Mouse (Mus musculus) liver, embryonic 13.5 days (tissue): ENCODE results near the gene B230219D22Rik. TPM values are rescaled to one million over a fixed set of nuclear protein-coding genes. Genes with fewer than 3 reads are reported as not detected.

Experiments used
- ATAC-seq: fragments of 200-750 bp; cut with Nextera tagmentation; 2 replicates; pipeline ENCODE4 v1.8.0; 2017; ENCODE audit warnings: low read depth, mild to moderate bottlenecking, moderate number of reproducible peaks, moderate library complexity
- DNase-seq: peaks from one replicate; pipeline ENCODE4 v3.0.0; 2022
- H3K27ac ChIP-seq: fragments of 300-500 bp; sonication (generic); 2 replicates; pipeline ENCODE4 v1.5.1; 2015; ENCODE audit warnings: moderate library complexity, mild to moderate bottlenecking, inconsistent platforms
- H3K27me3 ChIP-seq: fragments of 300-500 bp; sonication (generic); 2 replicates; pipeline ENCODE4 v1.6.1; 2015; ENCODE audit warnings: mild to moderate bottlenecking, inconsistent platforms
- H3K36me3 ChIP-seq: fragments of 300-500 bp; sonication (generic); 2 replicates; pipeline ENCODE4 v1.6.1; 2015; ENCODE audit warnings: mild to moderate bottlenecking, inconsistent platforms
- H3K4me1 ChIP-seq: fragments of 300-500 bp; sonication (generic); replicated peaks from 2 replicates; pipeline ENCODE4 v1.6.1; 2015; ENCODE audit warnings: inconsistent platforms
- H3K4me2 ChIP-seq: fragments of 300-500 bp; sonication (generic); 2 replicates; pipeline ENCODE4 v1.6.1; 2015; ENCODE audit warnings: inconsistent platforms, mild to moderate bottlenecking, moderate library complexity
- H3K4me3 ChIP-seq: fragments of 300-500 bp; sonication (generic); replicated peaks from 2 replicates; pipeline ENCODE4 v1.5.1; 2015; ENCODE audit warnings: mild to moderate bottlenecking, inconsistent platforms
- H3K9ac ChIP-seq: fragments of 300-500 bp; sonication (generic); 2 replicates; pipeline ENCODE4 v1.6.1; 2015; ENCODE audit warnings: mild to moderate bottlenecking, inconsistent platforms
- H3K9me3 ChIP-seq: fragments of 300-500 bp; sonication (generic); replicated peaks from 2 replicates; pipeline ENCODE4 v1.6.1; 2016; ENCODE audit warnings: inconsistent platforms
- WGBS: fragments of 180-500 bp; shearing (Covaris S2); methylation state at CpG from one replicate; pipeline ENCODE4 v1.1.7; 2015; ENCODE audit not compliant: insufficient replicate concordance; 5-methylcytosine and 5-hydroxymethylcytosine counted together
- polyA plus RNA-seq: library from polyadenylated mRNA; unstranded; fragments of >200 nt; fragmentation: Nextera tagmentation; extraction: Ambion mirVana; gene quantifications from 2 replicates; pipeline ENCODE4 v1.2.1, GENCODE M21; 2015

B230219D22Rik gene
- polyA plus RNA-seq = 12.4 and 14.1 TPM in 2 replicates

- Histone ChIP-seq H3K9me3 (no peaks in the 10 kb centered on the region), H3K4me3 (peak within 1 kb of the TSS; percentile 98)
- 2% methylated on average over 51 of the region's 51 CpGs for WGBS
Measured at GRCm38 (mm10) chr13:55692535-55693242, at the start of gene B230219D22Rik. B230219D22Rik (plus strand) TSS chr13:55693124.

GRCm38 (mm10) chr13:55644525-55644924, 48.4 kb upstream of the B230219D22Rik start:
- 87% methylated on average over 2 of the region's 2 CpGs for WGBS
- Histone ChIP-seq H3K9me3 (no peaks in the 10 kb centered on the region), H3K27ac (no peak overlapping the region), H3K4me1 (no peaks in the 10 kb centered on the region), H3K9ac (no peak overlapping the region), H3K4me2 (no peak overlapping the region), H3K27me3 (no peaks in the 10 kb centered on the region), H3K4me3 (no peak overlapping the region), H3K36me3 (peaks cover 85% of the 10 kb centered on the region)
- no peak for DNase-seq
- no peak for ATAC-seq

More at GRCm38 (mm10) chr13:55692535-55693242, at the start of gene B230219D22Rik:
- peaks cover 38% of the 10 kb centered on the region for H3K4me1 ChIP-seq
- peak within 1 kb of the TSS; percentile 98 for H3K27ac ChIP-seq
- peak within 1 kb of the TSS; percentile 82 for H3K4me2 ChIP-seq
- ATAC-seq (peak; percentile 96), DNase-seq (peak; percentile 84)
- no peaks in the 10 kb centered on the region for H3K27me3 ChIP-seq
- peak within 1 kb of the TSS; percentile 99 for H3K9ac ChIP-seq
- 0 out of 2 replicates have a peak, but pooled peaks cover 8% of the 10 kb centered on the region for H3K36me3 ChIP-seq

- H3K9ac ChIP-seq = no peak overlapping the region
- 86% methylated on average over 12 of the region's 12 CpGs for WGBS
- ATAC-seq = no peak
- H3K9me3 ChIP-seq = no peaks in the 10 kb centered on the region
- no peak for DNase-seq
- H3K4me3 ChIP-seq = no peak overlapping the region
- H3K27me3 ChIP-seq = no peaks in the 10 kb centered on the region
- peaks cover 98% of the 10 kb centered on the region for H3K36me3 ChIP-seq
- H3K4me2 ChIP-seq = no peak overlapping the region
- H3K27ac ChIP-seq = no peak overlapping the region
- H3K4me1 ChIP-seq = peaks cover 9% of the 10 kb centered on the region
Measured at GRCm38 (mm10) chr13:55650098-55650497, 42.8 kb upstream of the B230219D22Rik start.

DNA sequence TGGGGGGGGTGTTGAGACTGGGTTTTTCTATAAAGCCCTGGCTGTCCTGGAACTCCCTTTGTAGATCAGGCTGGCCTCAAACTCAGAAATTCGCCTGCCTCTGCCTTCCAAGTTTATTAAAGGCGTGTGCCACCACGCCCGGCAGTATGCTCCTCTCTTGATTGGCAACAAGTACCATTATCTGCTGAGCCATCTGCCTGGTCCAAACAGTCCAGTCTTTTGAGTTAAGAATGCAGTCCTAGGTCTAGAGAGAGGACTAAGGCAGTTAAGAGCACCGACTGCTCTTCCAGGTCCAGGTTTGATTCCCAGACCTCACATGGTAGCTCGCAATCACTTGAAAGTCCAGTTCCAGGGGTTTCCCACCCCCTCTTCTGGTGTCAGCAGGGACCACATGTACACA, 41.9 kb upstream of the B230219D22Rik start:
- Histone ChIP-seq H3K9ac (no peak overlapping the region), H3K36me3 (peaks cover 99% of the 10 kb centered on the region), H3K4me3 (no peak overlapping the region), H3K4me2 (no peak overlapping the region), H3K27me3 (no peaks in the 10 kb centered on the region), H3K27ac (no peak overlapping the region), H3K4me1 (peaks cover 9% of the 10 kb centered on the region), H3K9me3 (no peaks in the 10 kb centered on the region)
- ATAC-seq (no peak), DNase-seq (no peak)
- WGBS = 70% methylated on average over 6 of the region's 6 CpGs

DNA sequence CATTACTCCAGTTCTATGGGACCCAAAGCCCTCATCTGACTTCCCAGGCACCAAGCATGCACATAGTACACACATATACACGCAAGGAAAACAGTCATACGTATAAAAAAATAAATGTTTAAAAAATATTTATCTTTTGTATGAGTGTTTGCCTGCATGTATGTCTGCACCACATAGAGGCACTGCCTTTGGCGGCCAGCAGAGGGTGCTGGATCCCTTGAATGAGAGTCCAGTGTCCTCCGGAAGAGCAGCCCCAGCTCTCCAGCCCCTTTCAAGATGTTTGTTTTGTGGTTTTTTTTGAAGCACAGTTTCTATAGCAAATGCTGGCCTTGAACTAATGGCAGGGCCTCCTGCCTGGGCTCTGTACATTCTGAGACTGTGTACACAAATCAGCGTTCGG, 24.4 kb upstream of the B230219D22Rik start:
- Histone ChIP-seq H3K27me3 (no peaks in the 10 kb centered on the region), H3K4me3 (no peak overlapping the region), H3K4me1 (no peaks in the 10 kb centered on the region), H3K36me3 (peaks cover 93% of the 10 kb centered on the region), H3K9me3 (no peaks in the 10 kb centered on the region), H3K4me2 (no peak overlapping the region), H3K9ac (no peak overlapping the region), H3K27ac (no peak overlapping the region)
- DNase-seq (peak; percentile 20), ATAC-seq (no peak)
- WGBS = 77% methylated on average over 6 of the region's 6 CpGs

DNA sequence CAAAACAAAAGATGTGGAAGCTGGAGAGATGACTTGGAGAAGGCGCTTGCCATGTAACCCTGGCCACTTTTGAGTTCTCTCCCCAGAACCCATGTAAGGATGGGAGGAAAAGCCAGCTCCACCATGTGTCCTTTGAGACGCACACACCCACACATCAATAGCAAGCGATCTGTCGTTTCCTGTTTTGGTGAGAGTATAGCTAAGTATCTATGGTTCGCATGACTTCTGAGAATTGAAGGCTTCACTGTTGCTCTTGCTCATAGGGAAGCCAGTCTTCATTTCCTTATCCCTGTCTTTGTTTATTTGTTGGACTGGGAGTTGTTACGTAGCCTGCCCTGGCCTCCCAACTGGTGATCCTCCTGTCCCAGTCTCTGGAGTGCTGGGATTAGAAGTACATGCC, 20.2 kb upstream of the B230219D22Rik start:
- peaks cover 92% of the 10 kb centered on the region for H3K36me3 ChIP-seq
- DNase-seq (no peak), ATAC-seq (no peak)
- H3K4me1 ChIP-seq = no peaks in the 10 kb centered on the region
- no peak overlapping the region for H3K27ac ChIP-seq
- H3K4me3 ChIP-seq = no peak overlapping the region
- WGBS = 88% methylated on average over 6 of the region's 6 CpGs
- H3K9me3 ChIP-seq = no peaks in the 10 kb centered on the region
- H3K9ac ChIP-seq = no peak overlapping the region
- no peaks in the 10 kb centered on the region for H3K27me3 ChIP-seq
- H3K4me2 ChIP-seq = no peak overlapping the region

- no peak overlapping the region for H3K9ac ChIP-seq
- no peak for ATAC-seq
- 65% methylated on average over 8 of the region's 8 CpGs for WGBS
- H3K4me3 ChIP-seq = no peak overlapping the region
- H3K4me2 ChIP-seq = no peak overlapping the region
- no peaks in the 10 kb centered on the region for H3K4me1 ChIP-seq
- H3K36me3 ChIP-seq = peaks cover 93% of the 10 kb centered on the region
- H3K27ac ChIP-seq = no peak overlapping the region
- H3K27me3 ChIP-seq = no peaks in the 10 kb centered on the region
- no peak for DNase-seq
- H3K9me3 ChIP-seq = no peaks in the 10 kb centered on the region
Measured at GRCm38 (mm10) chr13:55677364-55677763, 15.6 kb upstream of the B230219D22Rik start.

- Histone ChIP-seq H3K9me3 (no peaks in the 10 kb centered on the region), H3K27ac (no peak overlapping the region), H3K4me1 (peaks cover 10% of the 10 kb centered on the region), H3K36me3 (peaks cover 49% of the 10 kb centered on the region), H3K27me3 (no peaks in the 10 kb centered on the region), H3K9ac (no peak overlapping the region), H3K4me3 (no peak overlapping the region), H3K4me2 (no peak overlapping the region)
- ATAC-seq = no peak
- 85% methylated on average over 9 of the region's 9 CpGs for WGBS
- DNase-seq = no peak
Measured at GRCm38 (mm10) chr13:55682201-55682600, 10.7 kb upstream of the B230219D22Rik start.

DNA sequence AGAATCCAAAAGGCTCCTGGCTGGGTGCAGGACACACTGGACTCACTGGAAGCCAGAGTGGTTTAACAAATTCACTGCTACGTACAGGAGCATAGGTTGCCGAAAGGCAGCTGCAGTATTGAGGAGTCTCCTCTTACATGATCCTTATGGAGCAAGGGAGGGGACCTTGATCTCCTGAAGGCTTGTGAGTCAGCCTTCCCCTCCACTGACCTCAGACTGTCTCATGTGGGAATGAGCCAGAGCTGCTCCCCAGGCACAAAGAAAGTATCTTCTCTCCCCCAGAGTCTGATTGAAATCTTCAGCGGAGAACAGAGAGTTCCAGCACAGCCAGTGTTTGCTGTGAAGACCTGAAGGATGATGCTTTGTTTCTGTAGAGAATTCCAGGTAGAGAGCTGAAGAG, 9.3 kb upstream of the B230219D22Rik start:
- WGBS = 81% methylated on average over 3 of the region's 3 CpGs
- H3K9ac ChIP-seq = no peak overlapping the region
- ATAC-seq (no peak), DNase-seq (no peak)
- H3K27ac ChIP-seq = no peak overlapping the region
- no peaks in the 10 kb centered on the region for H3K27me3 ChIP-seq
- H3K4me3 ChIP-seq = no peak overlapping the region
- peaks cover 35% of the 10 kb centered on the region for H3K36me3 ChIP-seq
- H3K4me1 ChIP-seq = peaks cover 12% of the 10 kb centered on the region
- H3K4me2 ChIP-seq = no peak overlapping the region
- no peaks in the 10 kb centered on the region for H3K9me3 ChIP-seq

GRCm38 (mm10) chr13:55686107-55686633, 6.8 kb upstream of the B230219D22Rik start:
- Histone ChIP-seq H3K36me3 (peaks cover 11% of the 10 kb centered on the region; the same call in 1 of the 2 replicates), H3K9ac (no peak overlapping the region), H3K9me3 (no peaks in the 10 kb centered on the region), H3K4me3 (no peak overlapping the region), H3K27ac (no peak overlapping the region), H3K4me2 (no peak overlapping the region), H3K4me1 (peaks cover 12% of the 10 kb centered on the region), H3K27me3 (no peaks in the 10 kb centered on the region)
- DNase-seq = no peak
- 65% methylated on average over 9 of the region's 9 CpGs for WGBS
- ATAC-seq = no peak

- ATAC-seq (no peak), DNase-seq (no peak)
- WGBS = 57% methylated on average over 4 of the region's 4 CpGs
- H3K27ac ChIP-seq = no peak overlapping the region
- H3K9me3 ChIP-seq = no peaks in the 10 kb centered on the region
- no peaks in the 10 kb centered on the region for H3K27me3 ChIP-seq
- H3K4me2 ChIP-seq = no peak overlapping the region
- peaks cover 17% of the 10 kb centered on the region for H3K4me1 ChIP-seq
- no peak overlapping the region for H3K9ac ChIP-seq
- no peaks in the 10 kb centered on the region for H3K36me3 ChIP-seq
- H3K4me3 ChIP-seq = no peak overlapping the region
Measured at GRCm38 (mm10) chr13:55687927-55688602, 4.9 kb upstream of the B230219D22Rik start.
